Mouse (Mus musculus): ENCODE data around the gene Spz1.

DNA sequence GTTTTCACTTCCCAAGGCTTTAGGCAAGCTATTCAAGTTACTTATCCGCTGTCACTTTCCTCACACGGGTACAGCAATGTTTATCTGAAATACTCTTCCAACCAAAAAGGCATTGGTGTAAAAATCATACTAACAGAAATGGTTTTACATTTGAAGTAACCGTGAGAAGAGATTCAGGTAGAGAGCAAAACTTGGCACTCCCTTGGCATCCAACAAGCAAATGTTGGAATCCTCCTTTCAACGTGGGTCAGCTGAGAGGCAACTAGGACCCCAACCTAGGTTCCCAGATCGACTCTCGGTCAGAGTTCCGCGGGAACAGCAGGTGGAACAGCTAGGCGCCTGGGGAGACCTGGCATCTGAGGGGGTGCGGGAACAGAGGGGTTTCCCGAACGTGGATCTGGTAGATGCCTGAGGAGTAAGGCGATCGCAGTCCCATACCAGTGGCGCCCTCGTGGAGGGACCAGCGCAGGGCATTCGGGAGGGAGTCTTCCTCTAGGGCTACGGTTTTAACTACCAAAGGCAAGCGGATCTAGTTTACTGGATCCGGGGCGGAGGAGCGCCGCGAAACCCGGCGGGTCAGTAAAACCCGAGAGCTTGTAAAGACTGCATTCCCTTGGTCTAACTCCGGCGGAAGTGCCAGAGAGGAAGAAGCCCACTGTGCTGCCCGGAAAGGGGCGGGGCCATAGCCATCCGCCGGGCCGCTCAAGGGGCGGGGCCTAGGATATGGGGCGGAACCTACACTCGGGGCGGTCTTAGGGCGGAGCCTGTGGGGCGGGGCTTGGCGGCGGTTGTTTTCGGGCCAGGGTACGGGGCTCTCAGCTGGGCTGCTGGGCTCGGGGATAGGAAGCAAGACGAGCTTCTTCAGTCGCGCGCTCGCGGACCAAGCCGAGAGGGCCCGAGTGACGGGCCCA, 34.6 kb upstream of the Spz1 start, which contains the start of gene Serinc5:
- TF ChIP-seq HCFC1 (IDR thresholded peaks at IDR 0.05; ENCODE audit: borderline replicate concordance, insufficient read depth, low read length) (no peak; the same call in 1 of the 2 replicates), MAFK (IDR thresholded peaks at IDR 0.05; ENCODE audit: insufficient read depth, low read depth, low read length) (no peak), ZC3H11A (IDR thresholded peaks at IDR 0.05; ENCODE audit: borderline replicate concordance, low read depth, low read length) (no peak), CHD2 (IDR thresholded peaks at IDR 0.05; ENCODE audit: low read depth, low read length) (no peak)

All from ES-E14 (cell line).